Mouse (Mus musculus): ENCODE measurements around the gene Otud7b. TPM values are rescaled to one million over a fixed set of nuclear protein-coding genes. Genes with fewer than 3 reads are reported as not detected.
A peak's percentile ranks its signal among the peaks of the same experiment; 100 is the strongest.
"Not testable (repeated sequence)": the region's sequence is repeated elsewhere in the genome, so short reads cannot be mapped to it uniquely, and the experiment has no call there.

Gene Otud7b
- total RNA-seq, 2 experiments from 2014 or later: 2.1 to 6.1 TPM

DNA sequence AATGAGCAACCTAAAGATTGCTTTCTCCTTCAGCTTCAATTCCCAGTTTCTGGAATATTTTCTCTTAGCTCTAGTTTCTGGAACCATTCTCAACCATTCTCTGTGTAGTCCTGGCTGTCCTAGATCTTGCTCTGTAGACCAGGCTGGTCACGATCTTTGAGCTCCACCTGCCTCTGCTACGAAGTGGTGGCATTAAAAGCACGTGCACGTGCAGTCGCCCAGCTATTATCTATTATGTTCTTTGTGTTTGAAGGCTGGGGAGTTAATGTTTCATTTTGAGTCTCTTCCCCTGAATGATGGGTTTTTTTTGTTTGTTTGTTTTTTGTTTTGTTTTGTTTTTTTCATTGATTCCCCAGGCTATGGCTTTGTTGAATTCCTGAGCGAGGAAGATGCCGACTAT, 68.9 kb downstream of the Otud7b start:
- no peak for ATAC-seq (replicated peaks; ENCODE audit: low FRiP score, poor library complexity, severe bottlenecking)

DNA sequence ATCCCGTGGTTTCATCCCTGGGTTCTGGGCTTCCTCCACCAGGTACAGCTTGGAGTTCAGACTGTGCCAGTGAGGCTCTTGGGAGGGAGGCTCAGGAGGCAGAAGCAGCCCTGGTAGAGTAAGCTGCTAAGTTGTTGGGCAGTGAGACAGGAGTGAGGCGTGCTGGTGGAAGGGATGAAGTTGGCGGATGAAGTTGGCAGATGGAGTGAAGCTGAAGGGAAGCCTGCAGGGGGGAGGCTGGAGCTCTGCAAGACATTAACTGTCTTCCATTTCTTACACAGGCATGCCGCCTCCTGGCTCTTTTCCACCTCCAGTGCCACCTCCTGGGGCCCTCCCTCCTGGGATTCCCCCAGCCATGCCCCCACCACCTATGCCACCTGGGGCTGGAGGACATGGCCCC, 69.7 kb downstream of the Otud7b start:
- not testable (repeated sequence) for ATAC-seq (replicated peaks; ENCODE audit: low FRiP score, poor library complexity, severe bottlenecking)

DNA sequence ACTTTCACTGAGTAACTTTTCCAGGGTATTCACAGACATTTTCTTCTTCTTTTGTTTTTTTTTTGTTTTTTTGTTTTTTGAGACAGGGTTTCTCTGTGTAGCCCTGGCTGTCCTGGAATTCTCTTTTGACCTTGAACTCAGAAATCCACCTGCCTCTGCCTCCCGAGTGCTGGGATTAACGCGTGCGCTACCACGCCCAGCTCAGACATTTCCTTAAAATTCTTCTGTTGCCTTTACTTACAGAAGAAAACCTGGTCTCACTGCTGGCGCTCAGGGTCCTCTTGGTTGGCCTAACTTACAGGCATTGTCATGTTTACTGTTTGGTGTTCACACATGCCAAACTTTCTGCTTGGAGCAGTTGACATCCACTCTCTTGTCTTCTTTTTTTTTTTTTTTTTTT, 70.9 kb downstream of the Otud7b start:
- ATAC-seq (replicated peaks; ENCODE audit: low FRiP score, poor library complexity, severe bottlenecking): no peak

DNA sequence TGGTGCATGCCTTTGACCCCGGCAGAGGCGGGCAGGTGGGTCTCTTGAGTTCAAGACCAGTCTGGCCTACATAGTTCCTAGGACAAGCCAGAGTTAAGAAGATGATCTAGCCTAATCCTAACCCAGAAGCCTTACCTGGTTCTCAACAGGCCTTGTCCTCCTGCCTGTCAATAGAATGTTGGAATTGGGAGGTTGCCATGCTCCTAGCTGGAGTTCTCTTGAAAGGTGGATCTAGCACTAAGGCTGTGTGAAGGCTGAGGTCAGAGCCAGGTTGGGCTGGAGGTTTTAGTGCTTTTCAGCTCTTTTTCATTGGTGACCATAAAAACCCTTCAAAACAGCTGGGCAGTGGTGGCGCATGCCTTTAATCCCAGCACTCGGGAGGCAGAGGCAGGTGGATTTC, 74.1 kb downstream of the Otud7b start:
- ATAC-seq (replicated peaks; ENCODE audit: low FRiP score, poor library complexity, severe bottlenecking): no peak

DNA sequence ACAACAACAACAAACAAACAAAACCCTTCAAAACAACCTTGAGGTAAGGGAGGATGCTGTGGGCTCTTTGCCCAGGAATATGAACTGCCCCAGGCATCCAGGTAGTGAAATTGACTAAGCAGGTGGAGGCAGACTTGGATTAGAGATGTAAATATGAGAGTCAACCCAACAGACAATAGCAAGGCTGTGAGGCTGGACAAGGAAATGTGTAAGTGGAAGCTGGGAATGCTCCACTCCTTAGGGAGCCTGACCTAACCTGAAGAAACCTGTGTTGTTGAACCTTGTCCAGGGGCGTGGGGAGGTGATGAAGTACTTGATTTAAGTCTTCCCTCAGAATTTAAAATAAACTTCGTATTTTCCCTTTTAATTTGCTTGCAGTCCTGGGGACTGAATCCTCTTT, 74.6 kb downstream of the Otud7b start:
- no peak for ATAC-seq (replicated peaks; ENCODE audit: low FRiP score, poor library complexity, severe bottlenecking)

DNA sequence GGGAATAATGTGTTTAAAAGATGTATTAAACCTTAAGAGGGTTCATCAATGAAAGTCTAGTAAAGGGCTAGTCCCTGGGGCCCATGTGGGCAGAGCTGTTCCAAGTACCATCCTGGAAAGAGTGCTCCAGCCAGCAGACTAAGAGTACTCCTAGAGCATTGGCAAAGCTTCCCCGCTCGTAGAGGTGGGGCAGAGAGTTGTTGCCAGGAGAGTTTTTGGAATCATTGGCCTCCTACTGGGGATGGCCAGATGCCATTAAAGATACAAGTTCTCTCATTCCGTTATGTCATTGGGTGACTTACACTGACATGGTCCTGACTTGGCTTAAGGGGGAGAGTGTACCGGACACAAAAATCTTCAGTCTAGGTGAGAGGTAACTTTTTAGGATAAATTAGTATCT, 75.2 kb downstream of the Otud7b start:
- ATAC-seq (replicated peaks; ENCODE audit: low FRiP score, poor library complexity, severe bottlenecking): no peak

DNA sequence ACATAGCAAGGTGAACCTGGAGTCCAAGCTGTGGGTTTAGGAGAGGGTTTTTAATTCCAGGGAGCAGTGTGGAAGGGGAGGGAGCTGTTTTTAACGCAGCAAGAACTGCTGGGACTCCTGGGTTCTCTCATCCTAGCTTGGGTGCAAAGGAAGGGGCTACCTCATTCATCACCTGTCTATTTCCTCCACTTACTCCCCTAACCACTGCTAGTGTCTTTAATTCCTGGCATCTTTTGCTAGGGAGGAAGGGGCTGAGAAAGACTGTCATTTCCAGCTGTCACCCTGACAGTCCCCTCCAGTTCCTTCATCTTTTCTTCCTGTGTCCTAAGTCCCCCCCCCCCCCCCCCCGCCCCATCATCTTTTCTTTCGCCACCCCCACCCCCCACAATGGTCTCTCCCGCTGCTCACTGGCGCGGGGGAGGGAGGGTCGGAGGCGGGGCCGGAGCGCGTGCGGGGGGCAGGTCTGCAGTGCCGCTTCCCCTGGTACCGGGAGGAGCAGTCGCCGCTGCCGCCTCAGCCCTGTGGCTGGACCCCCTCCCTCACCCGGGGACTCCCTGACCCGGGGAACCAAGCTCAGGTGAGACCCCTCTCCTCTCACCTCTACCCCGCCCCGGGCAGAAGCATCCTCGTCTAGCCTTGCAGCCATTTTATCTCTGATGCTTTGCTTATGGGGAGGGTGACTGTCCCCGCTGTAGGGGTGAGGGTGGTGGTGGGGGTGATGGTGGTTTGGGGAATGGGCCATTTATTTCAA, 76.6 kb downstream of the Otud7b start, which contains the start of gene Sv2a:
Gene Sv2a (plus strand): TSS at position 425 of the 751 bp plus-strand sequence.
- no peak for ATAC-seq (replicated peaks; ENCODE audit: low FRiP score, poor library complexity, severe bottlenecking)

DNA sequence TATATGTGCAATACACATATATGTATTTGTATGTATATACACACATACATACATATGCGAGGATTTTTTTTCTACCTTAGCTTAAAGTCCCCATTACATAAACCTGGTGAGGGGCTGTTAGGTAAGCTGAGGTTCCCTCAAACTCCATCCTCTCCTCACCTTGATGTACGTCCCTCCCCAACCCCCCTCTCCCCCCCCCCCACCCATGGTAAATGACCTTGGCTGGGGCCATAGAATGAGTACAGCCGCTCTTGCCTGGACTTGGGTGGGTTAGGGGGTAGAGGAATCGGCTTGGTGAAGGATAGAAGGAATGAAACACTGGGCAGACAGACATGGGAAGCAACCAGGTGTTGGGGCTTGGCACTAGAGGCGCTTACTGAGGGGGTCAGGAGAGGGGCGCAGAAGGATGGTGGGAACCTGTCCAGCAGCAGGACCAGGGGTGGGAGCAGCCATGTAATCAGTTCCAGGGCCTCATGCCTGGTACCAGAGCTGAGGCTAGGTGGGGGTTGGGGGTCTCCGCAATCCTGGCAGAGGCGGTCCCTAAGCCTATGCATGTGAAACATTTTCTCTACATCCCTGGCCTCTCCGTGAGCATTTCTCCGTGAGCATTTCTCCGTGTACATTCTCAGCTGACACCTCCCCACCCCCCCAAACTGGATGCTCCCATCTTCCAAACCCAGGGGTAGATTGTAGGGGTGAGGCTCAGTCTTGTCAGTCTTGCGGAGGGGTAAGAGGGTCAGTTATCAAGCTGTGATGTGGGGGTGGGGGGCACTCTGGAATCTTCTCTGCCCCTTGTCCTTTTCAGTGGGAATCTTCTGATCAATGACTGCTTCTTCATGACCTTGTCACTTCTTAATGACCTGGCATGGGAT, 77.4 kb downstream of the Otud7b start:
- ATAC-seq (replicated peaks; ENCODE audit: low FRiP score, poor library complexity, severe bottlenecking): no peak

DNA sequence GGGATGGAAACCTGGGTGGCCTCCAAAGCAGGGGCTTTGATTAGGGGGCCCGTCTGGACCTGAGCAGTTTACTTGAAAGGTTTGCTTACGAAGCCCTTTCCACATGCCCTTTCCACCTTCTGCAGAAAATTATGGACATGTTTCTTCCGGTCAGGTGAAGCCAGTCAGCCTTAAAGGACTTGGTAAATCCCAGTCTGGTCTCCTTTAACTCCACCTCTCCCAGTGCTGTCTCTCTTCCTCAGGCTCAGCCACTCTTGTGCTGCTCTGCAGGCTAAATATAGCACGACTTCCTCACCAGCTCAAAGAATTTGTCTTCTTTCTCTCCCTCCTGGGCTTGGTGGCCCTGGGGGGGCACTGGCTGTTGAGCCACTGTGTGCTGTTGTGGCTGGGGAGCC, 78.1 kb downstream of the Otud7b start:
- ATAC-seq (replicated peaks; ENCODE audit: low FRiP score, poor library complexity, severe bottlenecking): no peak

DNA sequence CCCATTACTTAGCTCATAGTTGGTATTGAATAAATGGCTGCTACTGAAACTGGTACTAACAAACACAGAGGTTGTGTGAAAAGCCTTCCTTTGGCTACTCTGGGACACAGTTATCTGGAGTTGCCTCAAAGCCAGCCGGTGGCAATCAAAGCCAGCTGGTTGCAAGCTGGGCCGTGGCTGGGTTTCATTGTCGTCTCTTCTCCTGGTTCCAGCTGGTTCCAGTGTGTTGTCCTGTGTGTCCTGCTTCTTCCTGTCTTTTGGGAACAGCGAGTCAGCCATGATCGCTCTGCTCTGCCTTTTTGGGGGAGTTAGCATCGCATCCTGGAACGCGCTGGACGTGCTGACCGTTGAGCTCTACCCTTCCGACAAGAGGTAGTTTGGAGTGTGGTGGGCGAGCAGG, 88.7 kb downstream of the Otud7b start:
- ATAC-seq (replicated peaks; ENCODE audit: low FRiP score, poor library complexity, severe bottlenecking): no peak

DNA sequence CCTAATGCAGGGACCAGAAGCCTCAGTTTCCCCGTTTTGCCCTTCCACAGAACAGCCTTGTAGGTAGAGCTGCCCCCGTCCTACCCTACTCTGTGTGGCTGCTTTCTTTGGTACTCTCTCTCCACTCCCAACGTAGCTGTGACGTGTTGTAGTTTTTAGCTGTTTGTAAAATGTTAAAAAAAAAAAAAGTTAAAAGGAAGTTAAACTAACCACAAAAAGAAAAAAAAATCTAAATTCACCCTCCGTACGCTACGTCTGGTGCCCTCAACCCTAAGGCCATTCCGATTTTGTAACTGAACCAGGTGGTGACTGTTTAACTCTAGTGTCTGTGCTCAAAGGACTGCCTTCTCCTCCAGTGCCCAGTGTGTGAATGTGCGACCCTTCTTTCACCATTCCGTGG, 90.6 kb downstream of the Otud7b start:
- no peak for ATAC-seq (replicated peaks; ENCODE audit: low FRiP score, poor library complexity, severe bottlenecking)

DNA sequence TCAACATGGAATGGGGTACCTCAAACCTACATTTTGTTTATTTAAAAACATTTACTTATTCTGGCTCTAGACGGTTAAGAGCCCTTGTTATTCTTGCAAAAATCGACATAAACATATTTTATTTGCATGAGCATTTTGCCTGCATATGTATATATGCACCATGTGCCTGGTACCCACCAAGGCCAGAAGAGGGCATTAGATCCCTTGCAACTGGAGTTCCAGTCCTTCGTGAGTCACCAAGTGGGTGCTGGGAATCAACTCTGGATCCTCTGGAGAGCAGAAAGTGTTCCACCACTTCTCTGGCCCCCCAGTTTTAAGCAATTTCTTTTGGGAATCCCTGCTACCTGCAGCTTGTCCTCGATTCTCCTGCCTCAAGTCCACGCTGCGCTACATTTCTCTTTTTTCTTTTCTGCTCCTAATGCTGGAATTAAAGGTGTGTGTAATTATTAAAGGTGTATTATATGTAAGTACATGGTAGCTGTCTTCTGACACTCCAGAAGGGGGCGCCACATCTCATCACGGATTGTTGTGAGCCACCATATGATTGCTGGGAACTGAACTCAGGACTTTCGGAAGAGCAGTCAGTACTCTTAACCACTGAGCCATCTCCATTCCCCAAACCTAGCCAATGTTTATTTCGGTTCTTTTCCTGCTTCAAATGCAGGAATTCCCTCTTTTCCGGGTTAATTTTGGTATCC, 91.4 kb downstream of the Otud7b start:
- ATAC-seq (replicated peaks; ENCODE audit: low FRiP score, poor library complexity, severe bottlenecking): no peak

DNA sequence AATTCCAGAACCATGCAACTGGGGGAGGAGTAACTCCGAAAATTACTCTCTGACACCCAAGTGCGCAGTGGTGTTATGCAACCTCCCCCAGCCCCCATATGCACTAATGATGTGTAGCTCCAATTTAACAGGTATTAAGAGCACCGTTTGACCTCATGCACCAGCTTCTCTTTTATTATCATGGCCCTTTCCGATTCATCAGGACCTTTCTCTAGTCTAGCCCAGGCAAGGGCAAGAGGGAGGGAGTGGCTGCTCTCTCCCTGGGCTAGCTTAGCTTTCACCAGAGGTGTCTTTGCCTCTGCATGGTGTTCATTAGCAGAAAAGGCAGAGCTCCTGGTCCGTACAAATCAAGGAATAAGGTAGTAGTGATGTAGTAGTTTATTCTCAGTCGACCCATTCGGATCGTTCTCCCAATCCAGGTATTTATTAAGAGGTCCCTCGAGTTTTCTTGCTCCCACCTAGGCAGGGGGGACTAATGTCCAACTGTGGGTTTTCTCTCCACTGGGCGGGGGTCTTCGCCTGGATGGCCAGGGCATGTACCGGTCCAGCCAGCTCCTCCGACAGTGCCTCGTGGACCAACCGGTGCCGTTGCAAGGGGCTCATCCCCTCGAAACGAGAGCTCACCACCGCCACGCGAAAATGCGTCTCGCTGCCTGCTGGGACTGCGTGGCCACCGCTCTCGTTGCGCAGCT, 92.3 kb downstream of the Otud7b start:
- ATAC-seq (replicated peaks; ENCODE audit: low FRiP score, poor library complexity, severe bottlenecking): no peak

DNA sequence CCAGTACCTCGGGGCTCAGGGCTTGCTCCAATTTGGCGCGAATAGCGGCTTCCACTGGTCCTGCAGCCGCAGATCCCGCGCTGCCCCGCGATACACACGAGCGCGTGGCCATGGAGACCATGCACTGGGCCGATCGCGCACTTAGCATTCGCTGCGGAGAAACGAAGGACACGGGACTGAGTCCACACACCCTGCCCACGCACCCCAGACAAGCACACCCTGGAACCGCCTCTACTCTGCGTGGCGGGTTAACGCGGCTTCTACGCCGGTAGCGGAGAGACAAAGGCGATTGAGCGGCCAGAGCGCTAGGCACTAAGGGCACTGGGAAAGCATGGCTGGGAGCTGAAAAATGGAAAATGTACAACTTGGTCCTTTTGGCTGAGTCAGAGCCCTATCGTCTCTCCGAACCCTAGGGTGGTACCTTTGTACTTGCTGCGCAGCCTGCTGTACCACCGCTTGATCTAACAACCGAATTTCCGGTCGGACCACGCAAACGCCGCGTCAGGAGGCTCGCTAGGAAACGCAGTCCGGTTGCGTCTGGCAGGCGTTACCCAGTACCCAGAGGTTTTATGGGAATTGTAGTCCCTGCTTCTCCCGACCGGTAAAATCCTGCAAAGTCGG, 92.9 kb downstream of the Otud7b start:
- ATAC-seq (replicated peaks; ENCODE audit: low FRiP score, poor library complexity, severe bottlenecking): peak; percentile 88

DNA sequence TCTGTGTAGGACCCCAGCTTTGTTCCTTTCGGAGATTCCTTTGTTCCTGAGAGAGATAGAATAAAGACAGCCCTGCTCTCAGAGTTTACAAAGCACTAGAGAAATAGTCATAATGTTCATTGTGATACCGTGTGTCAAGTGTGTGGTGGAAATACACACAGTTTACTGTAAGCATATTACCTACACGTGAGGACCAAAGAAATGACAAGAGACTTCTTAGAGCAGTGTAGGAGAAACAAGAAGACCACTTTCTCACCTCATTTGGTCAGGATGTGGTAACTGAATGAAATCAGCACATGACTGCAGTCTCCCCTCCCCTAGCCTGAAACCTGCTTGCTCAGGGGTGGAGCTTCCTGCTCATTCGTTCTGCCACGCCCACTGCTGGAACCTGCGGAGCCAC, 93.9 kb downstream of the Otud7b start:
- ATAC-seq (replicated peaks; ENCODE audit: low FRiP score, poor library complexity, severe bottlenecking): 0 out of 2 replicates have a peak, but pooled peaks have one; percentile 10

DNA sequence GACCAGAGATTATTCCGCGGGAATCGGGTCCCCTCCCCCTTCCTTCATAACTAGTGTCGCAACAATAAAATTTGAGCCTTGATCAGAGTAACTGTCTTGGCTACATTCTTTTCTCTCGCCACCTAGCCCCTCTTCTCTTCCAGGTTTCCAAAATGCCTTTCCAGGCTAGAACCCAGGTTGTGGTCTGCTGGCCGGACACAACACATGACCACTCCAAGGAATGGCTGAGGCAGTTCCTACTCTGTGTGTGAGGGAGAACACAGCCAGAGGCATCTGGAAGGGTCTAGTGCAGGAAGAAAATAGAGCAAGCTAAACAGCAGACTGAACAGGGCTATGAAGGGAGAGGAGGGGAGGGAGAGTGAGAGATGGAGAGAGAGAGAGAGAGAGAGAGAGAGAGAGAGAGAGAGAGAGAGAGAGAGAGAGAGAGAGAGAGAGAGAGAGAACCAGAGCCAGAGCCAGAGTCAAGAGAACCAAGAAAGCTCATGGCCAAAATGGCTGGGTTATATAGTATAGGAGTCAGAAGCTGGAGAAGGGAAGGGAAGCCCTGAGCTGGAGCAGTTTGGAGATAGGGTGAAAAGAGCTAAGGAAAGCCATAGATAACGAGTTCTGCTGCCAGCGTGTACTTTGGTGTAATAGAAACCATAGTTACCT, 94.4 kb downstream of the Otud7b start:
- ATAC-seq (replicated peaks; ENCODE audit: low FRiP score, poor library complexity, severe bottlenecking): not testable (repeated sequence)

DNA sequence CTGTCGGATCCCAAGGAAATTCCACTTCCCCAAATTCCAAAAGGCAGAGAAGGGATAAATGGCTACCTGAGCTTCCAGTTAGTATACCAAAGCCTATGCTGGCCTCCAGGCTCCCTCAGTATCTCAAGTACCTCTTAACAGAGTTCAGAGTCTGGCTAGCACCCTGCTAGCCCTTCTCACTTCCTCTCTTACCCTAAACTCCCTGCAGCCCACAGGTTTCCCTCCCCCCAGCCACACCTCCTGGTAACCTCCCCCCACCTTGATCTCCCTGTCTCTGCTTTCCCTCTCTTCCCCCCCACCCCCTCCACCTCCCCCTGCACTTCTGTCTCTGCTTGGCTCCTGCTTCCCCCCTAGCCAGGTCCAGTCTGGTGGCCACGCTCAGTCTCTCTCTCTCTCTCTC, 95.4 kb downstream of the Otud7b start:
- ATAC-seq (replicated peaks; ENCODE audit: low FRiP score, poor library complexity, severe bottlenecking): no peak

DNA sequence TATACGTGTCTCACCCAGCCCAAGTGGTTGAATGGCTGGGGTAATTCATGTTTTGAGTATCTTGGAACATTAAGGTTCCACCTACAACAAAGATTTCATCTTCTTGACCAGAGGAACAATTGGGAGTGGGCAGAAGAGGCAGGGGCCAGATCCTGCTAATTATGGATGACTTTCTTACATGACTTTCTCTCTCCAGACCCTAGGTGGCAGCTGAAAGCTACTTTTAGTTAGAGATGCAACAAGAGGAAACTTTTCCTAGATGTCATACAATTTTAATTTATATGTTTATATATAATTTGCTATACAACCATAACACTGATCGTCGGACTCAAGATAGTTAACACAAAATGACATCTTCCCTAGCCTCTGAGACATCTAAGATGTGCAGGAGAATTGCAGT, 103.5 kb downstream of the Otud7b start:
- no peak for ATAC-seq (replicated peaks; ENCODE audit: low FRiP score, poor library complexity, severe bottlenecking)

DNA sequence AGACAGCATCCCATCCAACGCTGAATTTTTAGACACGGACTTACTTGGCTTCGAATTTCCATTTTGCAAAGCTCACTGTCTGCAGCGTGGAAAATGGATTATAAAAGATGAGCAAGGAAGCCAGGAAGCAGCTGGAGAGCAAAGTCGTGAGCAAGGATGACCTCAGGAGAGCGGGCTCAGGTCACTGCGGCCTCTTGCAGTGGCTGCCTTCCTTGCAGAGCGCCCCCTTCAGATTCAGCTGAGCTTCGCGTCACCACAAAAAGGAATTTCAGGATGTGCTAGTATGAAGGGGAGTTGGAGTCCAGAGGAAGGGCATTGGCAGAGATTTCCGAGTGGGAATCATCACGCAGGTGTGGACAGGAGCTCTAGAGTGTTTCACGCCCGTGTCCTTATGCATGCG, 104.9 kb downstream of the Otud7b start:
- no peak for ATAC-seq (replicated peaks; ENCODE audit: low FRiP score, poor library complexity, severe bottlenecking)
